Mouse (Mus musculus): ENCODE measurements around the gene Cgn.
"Not testable (repeated sequence)": the region's sequence is repeated elsewhere in the genome, so short reads cannot be mapped to it uniquely, and the experiment has no call there.

Cgn gene

DNA sequence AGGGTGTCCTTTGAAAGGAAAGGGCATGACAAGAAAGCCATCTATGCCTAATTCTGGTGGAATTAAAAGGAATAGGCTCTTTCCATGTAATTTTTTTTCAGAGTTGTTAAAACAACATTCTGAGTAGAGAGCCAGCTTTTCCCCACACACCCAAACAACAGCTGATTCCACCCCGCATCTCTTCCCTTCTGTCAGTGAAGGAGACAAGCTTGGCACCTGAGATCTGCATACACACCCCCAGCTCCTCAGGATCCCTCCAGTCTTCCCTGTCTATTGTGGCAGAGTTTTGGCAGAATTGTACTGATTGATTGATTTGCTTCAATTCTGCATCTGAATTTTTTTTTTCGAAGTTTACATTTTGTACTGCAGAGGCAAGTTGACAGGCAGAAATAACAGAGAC lies 6.0 kb upstream of the Cgn start:
- DNase-seq (ENCODE audit: extremely low spot score, low spot score): no peak

DNA sequence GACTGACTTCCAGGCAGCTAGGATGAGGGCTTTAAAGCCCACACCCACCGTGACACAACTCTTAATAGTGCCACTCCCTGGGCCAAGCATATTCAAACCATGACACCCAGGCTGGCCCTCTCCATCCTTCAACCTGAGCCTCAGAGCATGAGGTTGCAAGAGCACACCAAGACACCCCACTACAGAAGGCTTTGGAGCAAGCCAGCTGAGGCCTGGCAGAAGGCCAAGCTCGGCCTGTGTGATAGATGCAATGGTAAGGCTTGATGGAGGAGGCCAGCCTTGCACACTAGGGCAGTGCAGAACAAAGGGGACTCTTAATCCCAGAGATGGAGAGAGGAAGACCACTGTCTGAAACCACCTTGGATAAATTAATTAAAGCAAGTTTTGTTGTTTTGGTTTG lies 3.2 kb upstream of the Cgn start:
- no peak for DNase-seq (ENCODE audit: extremely low spot score, low spot score)

DNA sequence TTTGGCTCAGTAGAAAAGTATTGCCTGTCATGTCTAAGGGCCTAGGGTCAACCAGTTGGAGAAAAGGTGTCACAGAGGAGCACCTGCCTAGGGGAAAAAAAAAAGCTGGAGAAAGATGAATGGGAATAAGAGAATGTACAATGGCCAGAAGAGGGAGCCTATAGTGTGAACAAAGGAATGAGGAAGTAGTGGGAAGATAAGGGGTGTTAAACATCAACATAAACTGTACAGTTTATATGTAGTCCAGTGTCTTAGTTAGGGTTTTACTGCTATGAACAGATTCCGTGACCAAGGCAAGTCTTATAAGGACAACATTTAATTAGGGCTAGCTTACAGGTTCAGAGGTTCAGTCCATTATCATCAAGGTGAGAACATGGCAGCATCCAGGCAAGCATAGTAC lies 2.8 kb upstream of the Cgn start:
- no peak for DNase-seq (ENCODE audit: extremely low spot score, low spot score)

DNA sequence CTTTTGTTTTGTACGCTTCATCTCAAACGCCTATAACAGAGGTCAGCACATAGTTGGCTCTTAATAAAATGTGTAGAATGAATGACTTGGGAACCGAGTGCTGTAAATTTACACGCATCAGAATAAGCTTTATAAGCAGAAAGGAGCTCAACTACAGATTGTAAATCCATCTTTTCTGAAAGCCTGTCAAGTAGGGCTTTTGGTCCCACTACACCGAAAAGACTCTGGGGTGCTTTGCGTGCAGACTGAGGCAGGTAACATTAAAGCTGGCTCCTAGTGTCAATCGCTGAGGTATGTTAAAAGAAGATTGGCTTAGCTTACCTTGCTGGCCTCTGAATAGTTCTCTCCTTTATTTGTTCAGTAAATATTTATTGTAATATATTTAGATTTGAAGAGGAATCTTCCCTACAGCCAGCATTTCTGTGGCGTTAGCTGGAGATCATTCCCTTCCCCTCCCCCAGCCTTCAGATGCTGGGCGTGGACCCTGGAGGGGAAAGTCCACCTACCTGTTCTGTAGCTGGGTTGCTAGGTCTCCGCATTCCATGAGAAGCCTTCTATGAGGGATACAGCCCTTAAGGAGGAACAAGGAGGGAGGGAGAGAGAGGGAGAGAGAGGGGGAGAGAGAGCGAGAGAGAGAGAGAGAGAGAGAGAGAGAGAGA lies 959 bp upstream of the Cgn start:
- DNase-seq (ENCODE audit: extremely low spot score, low spot score): no peak

DNA sequence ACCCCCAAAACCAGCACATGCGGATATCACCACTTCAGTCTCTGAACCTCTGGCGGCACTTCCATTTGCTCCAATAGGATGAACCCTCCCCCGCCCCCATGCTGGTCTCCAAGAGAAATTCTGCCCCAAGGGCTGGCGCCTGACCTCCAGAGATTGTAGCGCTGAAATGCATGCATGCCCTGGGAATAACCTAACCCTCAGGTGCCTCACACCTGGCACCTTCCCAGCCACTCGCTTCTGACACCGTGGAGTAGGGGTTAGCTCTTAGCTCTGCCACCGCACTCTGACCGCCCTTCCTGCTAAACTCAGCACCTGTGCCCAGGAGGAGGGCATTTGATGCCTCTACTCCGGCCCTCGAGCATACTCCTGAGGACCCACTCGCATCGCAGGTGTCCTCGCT lies 334 bp downstream of the Cgn start:
- no peak for DNase-seq (ENCODE audit: extremely low spot score, low spot score)

DNA sequence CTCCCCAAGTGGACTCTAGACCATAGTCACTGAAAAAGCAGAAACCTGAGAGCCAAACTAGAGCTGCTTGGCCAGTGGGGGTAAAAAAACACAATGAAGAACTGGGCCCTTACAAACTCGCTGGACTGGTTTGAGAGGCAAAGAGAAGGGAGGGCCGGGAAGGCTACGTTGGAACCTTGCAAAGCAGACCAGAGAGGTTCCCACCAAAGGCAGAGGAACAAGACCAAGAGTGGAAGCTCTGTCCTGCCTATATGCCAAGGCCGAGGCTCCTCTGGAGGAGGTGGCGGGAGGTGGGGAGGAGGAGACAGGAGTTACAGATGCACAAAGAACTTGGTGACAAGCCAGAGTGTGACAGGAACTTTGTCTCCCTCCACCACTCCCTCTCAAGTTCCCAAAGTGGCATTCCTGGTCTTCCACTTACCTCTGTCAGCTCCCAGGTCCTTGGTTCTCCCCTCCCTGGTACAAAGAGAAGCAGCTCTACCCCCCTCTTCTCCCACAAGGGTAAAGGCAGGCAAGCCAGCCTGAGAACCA lies 2.1 kb downstream of the Cgn start:
- DNase-seq (ENCODE audit: extremely low spot score, low spot score): no peak

DNA sequence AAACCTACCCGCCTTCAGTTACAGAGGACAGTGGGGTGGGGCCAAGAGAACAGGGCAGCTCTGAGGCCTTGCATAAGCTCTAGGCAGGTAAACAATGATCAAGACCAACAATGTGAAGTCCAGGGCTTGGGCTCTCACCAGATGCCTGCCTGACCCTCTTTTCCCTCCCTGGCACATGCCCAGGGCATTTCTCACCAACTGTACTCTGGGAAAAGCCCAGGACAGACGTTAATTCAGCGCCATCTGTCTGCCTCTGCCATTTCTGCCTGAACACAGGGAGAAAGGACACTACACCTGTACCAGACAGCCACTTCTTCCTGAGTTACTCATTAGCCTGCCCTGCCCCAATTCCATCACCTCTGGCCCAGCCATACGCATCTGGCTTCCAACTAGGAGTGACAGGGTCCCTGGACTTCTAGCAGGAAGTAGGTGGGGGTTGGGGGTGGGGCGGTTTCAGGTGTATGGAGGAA lies 2.8 kb downstream of the Cgn start:
- no peak for DNase-seq (ENCODE audit: extremely low spot score, low spot score)

DNA sequence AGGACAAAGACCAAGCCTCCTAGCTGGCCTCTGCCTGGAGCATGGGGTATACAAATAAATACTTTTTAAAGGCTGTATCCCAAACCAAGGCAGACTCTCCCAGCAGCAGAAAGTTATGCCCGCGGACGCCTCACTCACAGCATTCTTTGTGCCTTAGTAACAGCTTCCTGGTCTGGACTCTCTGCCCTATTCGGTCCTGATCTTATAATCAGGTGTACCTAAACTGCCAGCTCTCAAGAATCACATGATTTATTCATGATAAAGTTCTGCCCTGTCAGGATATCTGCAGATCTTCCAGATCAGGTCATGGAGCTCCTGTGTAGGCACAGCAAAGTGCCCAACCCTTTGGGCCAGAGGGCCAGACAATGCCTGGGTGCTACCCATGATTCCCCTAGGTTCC lies 3.4 kb downstream of the Cgn start:
- no peak for DNase-seq (ENCODE audit: extremely low spot score, low spot score)

DNA sequence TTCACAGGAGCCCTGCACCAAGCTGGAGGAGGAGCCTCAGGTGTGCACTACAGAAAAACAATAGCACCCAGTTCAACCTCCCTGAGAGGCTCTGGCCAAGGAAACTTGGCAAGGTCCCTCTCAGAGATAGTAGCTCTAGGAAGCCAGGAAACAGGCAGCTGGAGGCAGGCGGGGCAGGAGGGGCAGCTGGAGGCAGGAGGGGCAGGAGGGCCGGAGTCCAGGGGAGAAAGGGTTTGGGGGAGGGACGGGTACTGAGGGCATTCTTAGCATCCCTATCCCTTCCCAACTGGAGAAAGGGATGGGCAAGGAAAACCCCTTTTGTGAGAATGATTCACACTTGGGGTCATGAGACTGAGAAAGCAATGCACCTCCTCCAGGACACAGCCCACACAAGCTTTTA lies 4.9 kb downstream of the Cgn start:
- no peak for DNase-seq (ENCODE audit: extremely low spot score, low spot score)

DNA sequence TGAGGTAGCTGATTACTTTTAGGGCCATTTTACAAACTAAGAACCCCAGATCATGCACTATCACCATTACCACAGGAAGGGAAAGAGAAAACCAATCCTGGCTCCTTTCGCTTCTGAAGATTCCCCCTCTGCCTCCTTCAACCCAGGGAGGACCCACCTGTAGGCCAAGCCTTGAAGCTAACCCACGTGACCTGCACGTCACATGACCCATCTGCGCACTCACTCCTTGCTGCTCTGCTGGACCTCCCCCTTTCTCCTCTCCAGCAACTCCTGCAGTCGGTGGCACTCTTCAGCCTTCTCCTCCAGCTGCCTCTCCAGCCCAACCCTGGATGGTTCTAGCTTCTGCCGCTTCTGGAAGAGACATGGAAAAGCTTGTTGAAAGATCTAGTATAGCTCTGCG lies 10.4 kb downstream of the Cgn start:
- DNase-seq (ENCODE audit: extremely low spot score, low spot score): no peak

DNA sequence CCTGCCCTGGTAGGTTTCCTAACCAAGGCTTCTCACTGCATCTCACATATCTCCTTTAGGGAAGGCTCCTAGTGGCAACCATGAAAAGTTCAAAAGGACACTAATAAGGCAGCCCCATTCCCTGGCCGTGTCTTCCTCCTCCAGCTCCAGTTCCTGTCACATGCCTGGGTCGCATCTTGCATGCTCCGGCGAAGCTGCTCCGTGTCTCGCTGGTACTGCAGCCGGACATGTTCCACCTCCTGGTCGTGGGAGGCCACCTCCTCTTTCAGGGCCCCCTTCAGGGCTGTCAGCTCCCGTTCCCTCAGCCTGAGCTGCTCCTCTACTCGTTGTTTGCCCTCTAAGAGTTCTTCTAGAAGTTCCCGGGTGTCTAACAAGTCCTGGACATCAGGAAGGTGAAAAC lies 12.3 kb downstream of the Cgn start:
- no peak for DNase-seq (ENCODE audit: extremely low spot score, low spot score)

DNA sequence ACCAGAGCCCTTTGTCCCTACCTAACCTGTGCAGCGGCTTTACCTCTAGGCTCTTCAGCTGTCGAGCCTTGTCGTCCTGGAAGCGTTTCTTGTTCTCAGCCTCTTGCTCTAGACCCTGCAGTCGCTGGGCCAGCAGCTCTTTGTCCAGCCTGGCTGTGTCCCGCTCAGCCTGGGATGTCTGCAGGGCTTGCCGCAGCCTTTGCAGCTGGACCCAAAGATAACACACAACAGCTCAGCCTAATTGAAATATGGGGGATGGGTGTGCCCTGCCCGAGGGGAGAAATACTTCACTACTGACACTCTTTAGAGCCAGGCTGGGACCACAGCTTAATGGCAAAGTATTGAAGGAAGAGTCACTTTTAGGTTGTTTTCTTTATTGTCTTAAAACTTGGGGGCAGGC lies 20.8 kb downstream of the Cgn start:
- DNase-seq (ENCODE audit: extremely low spot score, low spot score): not testable (repeated sequence)

DNA sequence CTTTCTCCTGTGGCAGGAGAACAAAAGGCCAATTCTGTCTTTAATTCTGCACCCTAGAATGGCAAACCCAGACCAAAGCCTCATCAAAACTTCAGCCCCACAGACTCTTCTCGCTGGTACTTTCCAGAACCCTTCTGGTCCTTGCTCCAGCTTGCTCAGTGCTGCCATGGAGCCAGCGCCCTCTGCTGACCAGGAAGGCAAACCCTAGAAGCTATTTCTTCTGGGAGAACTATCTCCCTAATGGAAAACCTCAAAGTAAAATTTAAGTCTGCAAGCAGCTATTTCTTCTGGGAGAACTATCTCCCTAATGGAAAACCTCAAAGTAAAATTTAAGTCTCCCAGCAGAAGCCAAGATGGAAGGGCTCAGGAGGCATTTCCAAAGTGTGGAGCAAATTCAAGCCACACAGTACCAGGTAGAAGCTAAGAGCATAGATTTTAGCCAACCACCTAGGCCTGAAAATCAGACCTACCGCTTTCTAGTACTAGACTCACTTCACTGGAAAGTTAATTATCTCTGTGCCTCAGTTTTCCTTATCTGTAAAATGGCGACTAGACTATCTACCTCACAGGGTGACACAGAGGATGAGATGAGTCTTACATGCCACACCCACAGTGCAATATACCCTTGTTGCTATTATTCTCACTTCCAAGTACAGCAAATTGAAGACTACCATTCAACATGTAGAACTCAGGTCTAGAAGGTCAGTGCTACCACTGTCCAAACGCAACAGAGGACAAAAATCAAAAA lies 21.6 kb downstream of the Cgn start:
- not testable (repeated sequence) for DNase-seq (ENCODE audit: extremely low spot score, low spot score)

DNA sequence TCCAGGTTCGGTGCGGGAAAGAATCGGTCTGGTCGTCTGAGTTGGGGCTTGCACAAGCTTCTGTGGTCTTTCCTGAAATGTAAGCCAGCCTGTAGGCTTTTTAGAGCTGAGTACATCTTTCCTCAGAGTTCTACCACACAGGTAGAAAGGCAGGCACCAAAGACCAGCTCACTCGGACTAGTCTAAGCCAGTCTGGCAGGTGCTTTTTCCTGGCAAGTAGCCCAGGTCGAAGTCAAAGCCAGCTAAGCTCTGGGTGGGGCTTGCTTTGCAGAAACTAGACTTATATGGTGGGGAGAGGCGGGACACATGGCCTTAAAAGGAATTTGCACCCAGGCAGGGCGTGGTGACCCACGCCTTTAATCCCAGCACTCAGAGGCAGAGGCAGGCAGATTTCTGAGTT lies 27.9 kb downstream of the Cgn start:
- not testable (repeated sequence) for DNase-seq (ENCODE audit: extremely low spot score, low spot score)

DNA sequence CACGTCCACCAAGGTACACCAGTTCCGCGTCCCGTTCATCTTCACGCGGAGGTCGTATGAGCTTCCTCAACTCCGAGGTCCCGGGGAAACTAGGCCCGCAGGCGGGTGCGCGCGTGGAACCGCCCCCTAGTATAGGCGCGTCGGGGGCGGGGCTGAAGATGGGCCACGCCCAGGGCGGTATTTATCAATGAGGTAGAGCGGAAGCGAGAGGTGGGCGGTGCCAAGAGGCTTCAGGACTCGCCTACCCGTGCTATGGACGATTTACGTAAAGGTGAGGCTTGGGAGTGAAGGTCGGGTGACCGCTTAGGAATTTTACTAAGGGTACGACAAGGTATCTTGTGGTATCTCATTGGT lies 28.3 kb downstream of the Cgn start:
- DNase-seq (ENCODE audit: extremely low spot score, low spot score): not testable (repeated sequence)

DNA sequence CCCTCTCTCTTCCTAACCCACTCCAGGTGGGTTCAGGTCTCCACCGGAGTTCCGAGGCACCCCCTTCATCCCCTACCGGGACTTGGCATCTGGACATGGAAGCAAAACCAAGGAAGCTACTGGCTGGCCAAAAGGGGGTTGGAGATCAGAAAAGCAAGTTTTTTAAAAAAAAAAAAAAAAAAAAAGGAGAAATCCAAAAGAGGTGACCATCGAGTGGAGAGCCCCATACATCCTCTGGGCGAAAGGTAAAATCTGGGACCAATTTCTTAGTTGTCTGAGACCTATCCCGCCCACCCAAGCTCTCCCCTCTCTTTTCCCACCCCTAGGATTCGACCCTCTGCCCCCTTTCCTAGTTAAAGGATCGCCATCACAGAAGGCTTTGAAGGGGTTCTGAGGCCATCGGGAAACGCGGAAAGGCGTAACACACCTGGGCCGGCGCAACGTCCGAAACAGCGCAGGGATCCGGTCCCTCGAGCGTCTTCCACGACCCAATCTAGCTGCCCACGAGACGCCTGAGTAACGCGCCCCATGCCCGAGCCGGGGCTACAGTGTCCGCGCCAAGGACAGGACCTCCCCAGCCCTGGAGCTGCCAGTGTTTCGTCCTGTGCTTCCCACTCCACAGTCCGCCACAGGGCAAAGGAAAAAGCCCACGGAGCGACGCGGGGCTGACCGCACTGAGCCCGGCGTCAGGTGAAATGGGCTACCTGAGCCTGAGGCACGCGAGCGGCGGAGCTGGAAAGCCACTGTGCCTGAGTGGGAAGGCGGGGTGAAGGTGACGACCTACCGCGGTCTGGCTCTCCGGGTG lies 28.8 kb downstream of the Cgn start:
- peak; percentile 19 for DNase-seq (ENCODE audit: extremely low spot score, low spot score)

DNA sequence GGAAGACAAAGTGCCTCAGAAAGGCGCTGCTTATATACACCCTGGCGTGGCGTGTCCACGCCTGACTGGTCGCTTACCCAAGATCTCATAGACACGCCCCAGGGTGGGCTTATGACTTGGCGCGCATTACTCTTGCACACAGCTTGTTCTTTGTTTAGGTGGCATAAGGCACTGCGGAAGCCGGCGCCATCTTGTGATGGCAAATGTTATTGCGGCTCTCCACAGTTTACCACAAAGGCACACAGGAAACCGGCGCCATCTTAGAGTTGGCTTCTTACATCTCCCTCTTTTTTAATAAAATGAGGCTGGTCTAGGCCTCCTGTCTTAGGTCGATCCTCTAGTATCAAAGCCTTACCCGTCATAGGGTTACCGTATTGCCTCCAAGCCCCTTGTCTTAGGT lies 40.6 kb downstream of the Cgn start:
- DNase-seq (ENCODE audit: extremely low spot score, low spot score): no peak

DNA sequence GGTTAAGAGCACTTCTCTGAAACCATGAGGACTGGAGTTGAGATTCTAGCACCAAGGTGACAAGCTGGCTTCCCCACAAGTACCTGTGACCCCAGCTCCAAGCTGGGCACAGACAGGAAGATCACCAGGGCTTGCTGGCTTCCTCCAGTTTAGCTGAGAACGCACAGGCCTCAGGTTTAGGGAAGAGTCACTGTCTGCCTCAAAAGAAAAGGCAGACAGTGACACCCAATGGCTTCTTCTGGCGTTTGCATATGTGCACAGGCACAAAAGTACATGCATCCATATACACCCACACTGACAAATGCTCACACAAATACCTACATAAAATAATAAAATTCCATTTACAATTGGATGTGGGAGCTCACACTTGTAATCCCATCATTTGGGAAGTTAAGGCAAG lies 62.7 kb downstream of the Cgn start:
- not testable (repeated sequence) for DNase-seq (ENCODE audit: extremely low spot score, low spot score)

DNA sequence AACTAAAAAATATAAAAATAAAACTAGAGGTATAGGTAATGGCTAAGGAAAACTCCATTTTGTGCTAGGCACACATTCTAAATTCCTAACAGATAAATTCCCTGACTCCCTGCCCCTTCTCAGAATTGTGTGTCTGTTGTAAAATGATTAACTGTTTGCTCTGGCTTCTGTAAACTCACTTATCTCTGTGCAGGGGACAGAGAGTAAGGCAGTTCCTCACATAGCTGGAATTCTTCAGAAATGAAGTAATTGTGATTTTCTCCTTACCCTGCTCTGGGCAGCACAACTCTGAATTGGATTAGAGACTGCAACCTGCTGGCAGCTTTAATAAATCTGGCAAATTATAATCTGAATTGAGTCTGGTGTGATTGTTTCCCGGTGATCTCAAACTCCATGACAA lies 68.0 kb downstream of the Cgn start:
- not testable (repeated sequence) for DNase-seq (ENCODE audit: extremely low spot score, low spot score)

DNA sequence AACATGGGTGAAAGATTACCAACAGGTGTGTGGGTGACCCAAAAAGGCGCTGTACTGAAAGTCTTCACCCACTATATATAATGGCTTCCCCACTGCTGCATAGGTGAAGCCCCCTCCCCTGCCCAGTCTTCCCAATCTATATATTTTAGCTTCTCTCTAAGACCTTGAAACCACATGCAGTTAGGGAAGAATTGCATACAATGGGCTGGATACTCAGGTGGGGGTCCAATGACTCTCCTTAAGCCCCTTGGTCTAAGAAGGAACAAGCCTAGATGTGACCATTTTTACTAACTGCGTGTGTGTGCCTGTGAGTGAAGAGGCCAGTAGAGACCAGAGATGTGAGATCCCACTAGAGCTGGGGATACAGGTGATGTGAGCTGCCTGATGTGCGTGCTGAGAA lies 72.9 kb downstream of the Cgn start:
- DNase-seq (ENCODE audit: extremely low spot score, low spot score): not testable (repeated sequence)

DNA sequence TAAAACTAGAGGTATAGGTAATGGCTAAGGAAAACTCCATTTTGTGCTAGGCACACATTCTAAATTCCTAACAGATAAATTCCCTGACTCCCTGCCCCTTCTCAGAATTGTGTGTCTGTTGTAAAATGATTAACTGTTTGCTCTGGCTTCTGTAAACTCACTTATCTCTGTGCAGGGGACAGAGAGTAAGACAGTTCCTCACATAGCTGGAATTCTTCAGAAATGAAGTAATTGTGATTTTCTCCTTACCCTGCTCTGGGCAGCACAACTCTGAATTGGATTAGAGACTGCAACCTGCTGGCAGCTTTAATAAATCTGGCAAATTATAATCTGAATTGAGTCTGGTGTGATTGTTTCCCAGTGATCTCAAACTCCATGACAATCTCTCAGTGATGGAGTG lies 75.7 kb downstream of the Cgn start:
- not testable (repeated sequence) for DNase-seq (ENCODE audit: extremely low spot score, low spot score)
